Mouse (Mus musculus): ENCODE data around the gene Nckap5. TPM values are rescaled to one million over a fixed set of nuclear protein-coding genes. Genes with fewer than 3 reads are reported as not detected.

Nckap5 gene
- polyA plus RNA-seq, 1 experiment: not detected

GRCm38 (mm10) chr1:126681773-126682172 lies 148.8 kb downstream of the Nckap5 start:
- Histone ChIP-seq H3ac (ENCODE audit: control insufficient read depth, insufficient read length, low read depth) (no peak overlapping the region), H3K36me3 (ENCODE audit: control insufficient read depth, insufficient read depth) (no peaks in the 10 kb centered on the region), H3K79me3 (ENCODE audit: low read depth) (no peaks in the 10 kb centered on the region), H3K4me3 (ENCODE audit: insufficient read depth, poor library complexity, severe bottlenecking) (no peak overlapping the region), H3K27me3 (ENCODE audit: control insufficient read depth, insufficient read depth, insufficient read length) (peaks cover 4% of the 10 kb centered on the region), H3K79me2 (ENCODE audit: control insufficient read depth, insufficient read depth) (no peaks in the 10 kb centered on the region)
- TF ChIP-seq USF1 (IDR thresholded peaks at IDR 0.05; ENCODE audit: low read depth) (no peak), MAX (IDR thresholded peaks at IDR 0.05) (no peak), MYOG (IDR thresholded peaks at IDR 0.05; ENCODE audit: control insufficient read depth, extremely low read depth, insufficient read length) (no peak), CTCF (IDR thresholded peaks at IDR 0.05; ENCODE audit: control insufficient read depth, insufficient read depth, insufficient read length) (no peak), MYOD1 (IDR thresholded peaks at IDR 0.05; ENCODE audit: control insufficient read depth, insufficient read length, low read depth) (no peak), CEBPB (IDR thresholded peaks at IDR 0.05; ENCODE audit: low read depth) (no peak), FOSL1 (IDR thresholded peaks at IDR 0.05; ENCODE audit: insufficient read depth, low read length, poor library complexity, severe bottlenecking) (no peak)

- Histone ChIP-seq H3K79me3 (ENCODE audit: low read depth) (no peaks in the 10 kb centered on the region), H3K4me3 (ENCODE audit: insufficient read depth, poor library complexity, severe bottlenecking) (no peak overlapping the region), H3K79me2 (ENCODE audit: control insufficient read depth, insufficient read depth) (no peaks in the 10 kb centered on the region), H3K27me3 (ENCODE audit: control insufficient read depth, insufficient read depth, insufficient read length) (no peaks in the 10 kb centered on the region), H3K36me3 (ENCODE audit: control insufficient read depth, insufficient read depth) (no peaks in the 10 kb centered on the region), H3ac (ENCODE audit: control insufficient read depth, insufficient read length, low read depth) (no peak overlapping the region)
- TF ChIP-seq MYOD1 (IDR thresholded peaks at IDR 0.05; ENCODE audit: control insufficient read depth, insufficient read length, low read depth) (no peak), CEBPB (IDR thresholded peaks at IDR 0.05; ENCODE audit: low read depth) (no peak), CTCF (IDR thresholded peaks at IDR 0.05; ENCODE audit: control insufficient read depth, insufficient read depth, insufficient read length) (no peak), MAX (IDR thresholded peaks at IDR 0.05) (no peak), MYOG (IDR thresholded peaks at IDR 0.05; ENCODE audit: control insufficient read depth, extremely low read depth, insufficient read length) (no peak), FOSL1 (IDR thresholded peaks at IDR 0.05; ENCODE audit: insufficient read depth, low read length, poor library complexity, severe bottlenecking) (no peak), USF1 (IDR thresholded peaks at IDR 0.05; ENCODE audit: low read depth) (no peak)
These were observed 151.3 kb downstream of the Nckap5 start for GRCm38 (mm10) chr1:126679348-126679747.

GRCm38 (mm10) chr1:126677280-126677679 lies 153.3 kb downstream of the Nckap5 start:
- Histone ChIP-seq H3ac (ENCODE audit: control insufficient read depth, insufficient read length, low read depth) (no peak overlapping the region), H3K36me3 (ENCODE audit: control insufficient read depth, insufficient read depth) (no peaks in the 10 kb centered on the region), H3K79me2 (ENCODE audit: control insufficient read depth, insufficient read depth) (no peaks in the 10 kb centered on the region), H3K79me3 (ENCODE audit: low read depth) (no peaks in the 10 kb centered on the region), H3K27me3 (ENCODE audit: control insufficient read depth, insufficient read depth, insufficient read length) (no peaks in the 10 kb centered on the region), H3K4me3 (ENCODE audit: insufficient read depth, poor library complexity, severe bottlenecking) (no peak overlapping the region)
- TF ChIP-seq MAX (IDR thresholded peaks at IDR 0.05) (no peak), MYOD1 (IDR thresholded peaks at IDR 0.05; ENCODE audit: control insufficient read depth, insufficient read length, low read depth) (no peak), CTCF (IDR thresholded peaks at IDR 0.05; ENCODE audit: control insufficient read depth, insufficient read depth, insufficient read length) (no peak), USF1 (IDR thresholded peaks at IDR 0.05; ENCODE audit: low read depth) (no peak), CEBPB (IDR thresholded peaks at IDR 0.05; ENCODE audit: low read depth) (no peak), FOSL1 (IDR thresholded peaks at IDR 0.05; ENCODE audit: insufficient read depth, low read length, poor library complexity, severe bottlenecking) (no peak), MYOG (IDR thresholded peaks at IDR 0.05; ENCODE audit: control insufficient read depth, extremely low read depth, insufficient read length) (no peak)

GRCm38 (mm10) chr1:126676769-126677168 lies 153.8 kb downstream of the Nckap5 start:
- Histone ChIP-seq H3K27me3 (ENCODE audit: control insufficient read depth, insufficient read depth, insufficient read length) (no peaks in the 10 kb centered on the region), H3K79me3 (ENCODE audit: low read depth) (no peaks in the 10 kb centered on the region), H3K36me3 (ENCODE audit: control insufficient read depth, insufficient read depth) (no peaks in the 10 kb centered on the region), H3K4me3 (ENCODE audit: insufficient read depth, poor library complexity, severe bottlenecking) (no peak overlapping the region), H3K79me2 (ENCODE audit: control insufficient read depth, insufficient read depth) (no peaks in the 10 kb centered on the region), H3ac (ENCODE audit: control insufficient read depth, insufficient read length, low read depth) (no peak overlapping the region)
- TF ChIP-seq FOSL1 (IDR thresholded peaks at IDR 0.05; ENCODE audit: insufficient read depth, low read length, poor library complexity, severe bottlenecking): no peak
- TF ChIP-seq MYOG (IDR thresholded peaks at IDR 0.05; ENCODE audit: control insufficient read depth, extremely low read depth, insufficient read length): no peak
- TF ChIP-seq CEBPB (IDR thresholded peaks at IDR 0.05; ENCODE audit: low read depth): no peak
- no peak for TF ChIP-seq CTCF (IDR thresholded peaks at IDR 0.05; ENCODE audit: control insufficient read depth, insufficient read depth, insufficient read length)
- TF ChIP-seq MAX (IDR thresholded peaks at IDR 0.05): no peak
- no peak for TF ChIP-seq MYOD1 (IDR thresholded peaks at IDR 0.05; ENCODE audit: control insufficient read depth, insufficient read length, low read depth)
- no peak for TF ChIP-seq USF1 (IDR thresholded peaks at IDR 0.05; ENCODE audit: low read depth)

DNA sequence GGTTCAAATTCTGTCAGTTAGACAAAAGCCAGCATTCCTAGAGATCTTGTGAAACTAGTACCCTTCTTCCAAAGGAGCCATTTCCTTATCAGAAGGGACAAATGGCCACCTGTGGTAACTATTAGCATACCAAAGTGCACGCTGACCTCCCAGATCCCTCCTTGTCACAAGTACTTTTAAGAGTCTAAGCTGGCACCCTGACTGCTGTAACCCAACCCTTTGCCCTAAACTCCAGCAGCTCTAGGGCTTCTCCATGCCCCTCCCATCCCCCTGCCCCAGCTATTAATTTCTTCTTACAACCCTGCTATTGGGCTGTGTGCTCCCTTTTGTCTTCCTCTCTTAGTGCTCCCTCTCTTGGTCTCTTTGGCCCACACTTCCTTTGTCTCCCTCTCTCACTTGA lies 155.5 kb downstream of the Nckap5 start:
- H3K79me3 ChIP-seq (ENCODE audit: low read depth): no peaks in the 10 kb centered on the region
- TF ChIP-seq FOSL1 (IDR thresholded peaks at IDR 0.05; ENCODE audit: insufficient read depth, low read length, poor library complexity, severe bottlenecking): no peak
- TF ChIP-seq MAX (IDR thresholded peaks at IDR 0.05): no peak
- no peak for TF ChIP-seq CEBPB (IDR thresholded peaks at IDR 0.05; ENCODE audit: low read depth)
- TF ChIP-seq MYOD1 (IDR thresholded peaks at IDR 0.05; ENCODE audit: control insufficient read depth, insufficient read length, low read depth): no peak
- TF ChIP-seq USF1 (IDR thresholded peaks at IDR 0.05; ENCODE audit: low read depth): no peak
- TF ChIP-seq MYOG (IDR thresholded peaks at IDR 0.05; ENCODE audit: control insufficient read depth, extremely low read depth, insufficient read length): no peak
- TF ChIP-seq CTCF (IDR thresholded peaks at IDR 0.05; ENCODE audit: control insufficient read depth, insufficient read depth, insufficient read length): no peak
- H3K36me3 ChIP-seq (ENCODE audit: control insufficient read depth, insufficient read depth): no peaks in the 10 kb centered on the region
- H3K27me3 ChIP-seq (ENCODE audit: control insufficient read depth, insufficient read depth, insufficient read length): no peaks in the 10 kb centered on the region
- no peaks in the 10 kb centered on the region for H3K79me2 ChIP-seq (ENCODE audit: control insufficient read depth, insufficient read depth)
- no peak overlapping the region for H3ac ChIP-seq (ENCODE audit: control insufficient read depth, insufficient read length, low read depth)
- no peak overlapping the region for H3K4me3 ChIP-seq (ENCODE audit: insufficient read depth, poor library complexity, severe bottlenecking)

DNA sequence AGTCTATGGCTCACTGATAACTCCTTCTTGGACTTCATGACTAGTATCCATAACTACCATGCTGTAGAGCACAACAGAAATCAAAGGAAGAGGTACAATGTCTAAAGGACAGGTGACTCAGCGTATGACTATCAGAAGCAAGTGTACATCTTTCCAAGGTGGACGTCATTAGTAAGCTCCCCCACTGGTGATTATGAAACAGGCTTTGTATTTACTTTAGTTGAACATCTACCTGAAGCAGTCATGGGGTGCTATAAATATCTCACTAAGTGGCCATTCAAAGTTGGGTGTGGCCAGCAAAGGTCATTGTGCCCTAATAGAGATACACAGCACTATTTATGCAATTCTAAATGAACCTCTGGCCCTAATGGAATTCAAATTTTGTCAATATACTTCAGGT lies 157.4 kb downstream of the Nckap5 start:
- Histone ChIP-seq H3K79me3 (ENCODE audit: low read depth) (no peaks in the 10 kb centered on the region), H3K27me3 (ENCODE audit: control insufficient read depth, insufficient read depth, insufficient read length) (no peaks in the 10 kb centered on the region), H3K4me3 (ENCODE audit: insufficient read depth, poor library complexity, severe bottlenecking) (no peak overlapping the region), H3ac (ENCODE audit: control insufficient read depth, insufficient read length, low read depth) (no peak overlapping the region), H3K36me3 (ENCODE audit: control insufficient read depth, insufficient read depth) (no peaks in the 10 kb centered on the region), H3K79me2 (ENCODE audit: control insufficient read depth, insufficient read depth) (no peaks in the 10 kb centered on the region)
- no peak for TF ChIP-seq FOSL1 (IDR thresholded peaks at IDR 0.05; ENCODE audit: insufficient read depth, low read length, poor library complexity, severe bottlenecking)
- no peak for TF ChIP-seq MAX (IDR thresholded peaks at IDR 0.05)
- no peak for TF ChIP-seq MYOG (IDR thresholded peaks at IDR 0.05; ENCODE audit: control insufficient read depth, extremely low read depth, insufficient read length)
- no peak for TF ChIP-seq USF1 (IDR thresholded peaks at IDR 0.05; ENCODE audit: low read depth)
- TF ChIP-seq CTCF (IDR thresholded peaks at IDR 0.05; ENCODE audit: control insufficient read depth, insufficient read depth, insufficient read length): no peak
- TF ChIP-seq CEBPB (IDR thresholded peaks at IDR 0.05; ENCODE audit: low read depth): no peak
- no peak for TF ChIP-seq MYOD1 (IDR thresholded peaks at IDR 0.05; ENCODE audit: control insufficient read depth, insufficient read length, low read depth)

Measured in C2C12 (cell line).